Mouse (Mus musculus) forebrain, embryonic 13.5 days (tissue): ENCODE measurements around the gene Inha. TPM values are rescaled to one million over a fixed set of nuclear protein-coding genes. Genes with fewer than 3 reads are reported as not detected.

Source experiments
- ATAC-seq: fragments of 200-750 bp; cut with Nextera tagmentation; 2 replicates; pipeline ENCODE4 v1.8.0; 2017
- H3K27ac ChIP-seq: fragments of 300-500 bp; sonication (generic); 2 replicates; pipeline ENCODE4 v1.5.1; 2015; ENCODE audit warnings: inconsistent platforms, mild to moderate bottlenecking, moderate library complexity
- H3K27me3 ChIP-seq: fragments of 300-500 bp; sonication (generic); 2 replicates; pipeline ENCODE4 v1.6.1; 2015; ENCODE audit warnings: mild to moderate bottlenecking, inconsistent platforms
- H3K36me3 ChIP-seq: fragments of 300-500 bp; sonication (generic); 2 replicates; pipeline ENCODE4 v1.6.1; 2015; ENCODE audit warnings: mild to moderate bottlenecking, inconsistent platforms; ENCODE audit not compliant: poor library complexity, severe bottlenecking
- H3K4me1 ChIP-seq: fragments of 300-500 bp; sonication (generic); 2 replicates; pipeline ENCODE4 v1.6.1; 2015; ENCODE audit warnings: inconsistent platforms
- H3K4me2 ChIP-seq: fragments of 300-500 bp; sonication (generic); 2 replicates; pipeline ENCODE4 v1.6.1; 2015; ENCODE audit warnings: inconsistent platforms, mild to moderate bottlenecking, moderate library complexity
- H3K4me3 ChIP-seq: fragments of 300-500 bp; sonication (generic); 2 replicates; pipeline ENCODE4 v1.5.1; 2015; ENCODE audit warnings: mild to moderate bottlenecking, inconsistent platforms
- H3K9ac ChIP-seq: fragments of 300-500 bp; sonication (generic); 2 replicates; pipeline ENCODE4 v1.6.1; 2015; ENCODE audit warnings: mild to moderate bottlenecking, inconsistent platforms
- H3K9me3 ChIP-seq: fragments of 300-500 bp; sonication (generic); replicated peaks from 2 replicates; pipeline ENCODE4 v1.6.1; 2016; ENCODE audit warnings: inconsistent platforms
- WGBS: fragments of 180-500 bp; shearing (Covaris S2); methylation state at CpG from one replicate; pipeline ENCODE4 v1.1.7; 2015; 5-methylcytosine and 5-hydroxymethylcytosine counted together
- polyA plus RNA-seq: library from polyadenylated mRNA; unstranded; fragments of >200 nt; fragmentation: Nextera tagmentation; extraction: Ambion mirVana; gene quantifications from 2 replicates; pipeline ENCODE4 v1.2.1, GENCODE M21; 2015

Gene Inha
- polyA plus RNA-seq, 1 experiment from 2014 or later = 5.8 TPM

- peaks cover 47% of the 10 kb centered on the region for H3K36me3 ChIP-seq
- H3K4me2 ChIP-seq = peak overlapping the region; percentile 90
- H3K9ac ChIP-seq = peak overlapping the region; percentile 87
- no peak overlapping the region; the same call in 1 of the 2 replicates for H3K27ac ChIP-seq
- peaks cover 12% of the 10 kb centered on the region for H3K27me3 ChIP-seq
- peak overlapping the region; percentile 87 for H3K4me3 ChIP-seq
- no peaks in the 10 kb centered on the region for H3K9me3 ChIP-seq
- peaks cover 37% of the 10 kb centered on the region for H3K4me1 ChIP-seq
- 52% methylated on average over 3 of the region's 3 CpGs for WGBS
- ATAC-seq = no peak
These were observed 28.9 kb upstream of the Inha start for GRCm38 (mm10) chr1:75477966-75478290.

GRCm38 (mm10) chr1:75478497-75478896, 28.4 kb upstream of the Inha start:
- Histone ChIP-seq H3K9me3 (no peaks in the 10 kb centered on the region), H3K9ac (peak overlapping the region; percentile 87), H3K4me3 (peak overlapping the region; percentile 87), H3K27ac (peak overlapping the region; percentile 85), H3K36me3 (peaks cover 47% of the 10 kb centered on the region), H3K4me2 (peak overlapping the region; percentile 90), H3K27me3 (peaks cover 16% of the 10 kb centered on the region), H3K4me1 (peaks cover 37% of the 10 kb centered on the region)
- no peak for ATAC-seq
- 0% methylated on average over 18 of the region's 25 CpGs for WGBS

- H3K4me1 ChIP-seq = peaks cover 37% of the 10 kb centered on the region
- under 1% methylated on average over 48 of the region's 76 CpGs for WGBS
These were observed 27.8 kb upstream of the Inha start, which contains the start of the genes Chpf and Tmem198 for GRCm38 (mm10) chr1:75478916-75479634. Gene Chpf (minus strand): TSS chr1:75479307. Gene Tmem198 (plus strand): TSS chr1:75479532.

GRCm38 (mm10) chr1:75479635-75479989, 27.3 kb upstream of the Inha start:
- under 1% methylated on average over 24 of the region's 24 CpGs for WGBS
- Histone ChIP-seq H3K9me3 (no peaks in the 10 kb centered on the region), H3K4me3 (peak overlapping the region; percentile 87), H3K27me3 (peaks cover 24% of the 10 kb centered on the region), H3K4me1 (peaks cover 37% of the 10 kb centered on the region), H3K27ac (peak overlapping the region; percentile 68), H3K4me2 (peak overlapping the region; percentile 90), H3K36me3 (peaks cover 47% of the 10 kb centered on the region), H3K9ac (peak overlapping the region; percentile 87)
- no peak for ATAC-seq

More at GRCm38 (mm10) chr1:75478916-75479634, 27.8 kb upstream of the Inha start, which contains the start of the genes Chpf and Tmem198:
- H3K27me3 ChIP-seq = peaks cover 19% of the 10 kb centered on the region
- peak within 1 kb of the TSS; percentile 90 for H3K4me2 ChIP-seq
- ATAC-seq = peak; percentile 91
- H3K9ac ChIP-seq = peak within 1 kb of the TSS; percentile 87
- peak within 1 kb of the TSS; percentile 87 for H3K4me3 ChIP-seq
- H3K27ac ChIP-seq = peak within 1 kb of the TSS; percentile 85
- no peaks in the 10 kb centered on the region for H3K9me3 ChIP-seq
- H3K36me3 ChIP-seq = peaks cover 47% of the 10 kb centered on the region

- no peak for ATAC-seq
- Histone ChIP-seq H3K27ac (no peak overlapping the region; the same call in 1 of the 2 replicates), H3K9ac (peak overlapping the region; percentile 87), H3K4me2 (peak overlapping the region; percentile 90), H3K4me3 (peak overlapping the region; percentile 87), H3K27me3 (peaks cover 29% of the 10 kb centered on the region), H3K4me1 (peaks cover 37% of the 10 kb centered on the region), H3K36me3 (peaks cover 47% of the 10 kb centered on the region), H3K9me3 (no peaks in the 10 kb centered on the region)
- WGBS = 17% methylated on average over 13 of the region's 13 CpGs
These were observed 26.8 kb upstream of the Inha start for GRCm38 (mm10) chr1:75480036-75480435.

GRCm38 (mm10) chr1:75480735-75481134, 26.1 kb upstream of the Inha start:
- H3K27ac ChIP-seq = no peak overlapping the region
- ATAC-seq = no peak
- WGBS = 86% methylated on average over 7 of the region's 7 CpGs
- H3K4me1 ChIP-seq = peaks cover 37% of the 10 kb centered on the region
- H3K36me3 ChIP-seq = peaks cover 47% of the 10 kb centered on the region
- peaks cover 36% of the 10 kb centered on the region for H3K27me3 ChIP-seq
- 0 out of 2 replicates have a peak overlapping the region, but pooled peaks have one; percentile 87 for H3K9ac ChIP-seq
- H3K4me3 ChIP-seq = peak overlapping the region; percentile 87
- H3K4me2 ChIP-seq = peak overlapping the region; percentile 90
- no peaks in the 10 kb centered on the region for H3K9me3 ChIP-seq

- Histone ChIP-seq H3K9ac (peak overlapping the region; percentile 60; the same call in 1 of the 2 replicates), H3K4me1 (peaks cover 19% of the 10 kb centered on the region), H3K9me3 (no peaks in the 10 kb centered on the region), H3K27me3 (peaks cover 80% of the 10 kb centered on the region), H3K4me3 (peak overlapping the region; percentile 48), H3K27ac (no peak overlapping the region), H3K36me3 (peaks cover 46% of the 10 kb centered on the region), H3K4me2 (peak overlapping the region; percentile 88)
- 4% methylated on average over 24 of the region's 24 CpGs for WGBS
- ATAC-seq = no peak
These were observed 20.3 kb upstream of the Inha start for GRCm38 (mm10) chr1:75486561-75486960.

GRCm38 (mm10) chr1:75487040-75487404, 19.9 kb upstream of the Inha start:
- Histone ChIP-seq H3K36me3 (peaks cover 46% of the 10 kb centered on the region), H3K4me2 (peak overlapping the region; percentile 88), H3K9me3 (no peaks in the 10 kb centered on the region), H3K9ac (peak overlapping the region; percentile 60), H3K27me3 (peaks cover 79% of the 10 kb centered on the region), H3K4me1 (peaks cover 19% of the 10 kb centered on the region), H3K27ac (no peak overlapping the region), H3K4me3 (peak overlapping the region; percentile 48)
- peak; percentile 44; the same call in 1 of the 2 replicates for ATAC-seq
- under 1% methylated on average over 13 of the region's 13 CpGs for WGBS

- H3K9ac ChIP-seq = peak overlapping the region; percentile 60
- ATAC-seq = peak; percentile 75
- WGBS = under 1% methylated on average over 61 of the region's 62 CpGs
- peak overlapping the region; percentile 48 for H3K4me3 ChIP-seq
- no peaks in the 10 kb centered on the region for H3K9me3 ChIP-seq
- peak overlapping the region; percentile 88 for H3K4me2 ChIP-seq
- peaks cover 19% of the 10 kb centered on the region for H3K4me1 ChIP-seq
- H3K36me3 ChIP-seq = peaks cover 44% of the 10 kb centered on the region
- peaks cover 77% of the 10 kb centered on the region for H3K27me3 ChIP-seq
- H3K27ac ChIP-seq = no peak overlapping the region
These were observed 19.3 kb upstream of the Inha start for GRCm38 (mm10) chr1:75487405-75488161.

GRCm38 (mm10) chr1:75490785-75491551, 15.9 kb upstream of the Inha start:
- WGBS = 84% methylated on average over 34 of the region's 34 CpGs
- Histone ChIP-seq H3K9me3 (no peaks in the 10 kb centered on the region), H3K36me3 (peaks cover 12% of the 10 kb centered on the region), H3K4me2 (no peak overlapping the region), H3K4me1 (peaks cover 19% of the 10 kb centered on the region), H3K27ac (no peak overlapping the region), H3K27me3 (peaks cover 51% of the 10 kb centered on the region), H3K9ac (peak overlapping the region; percentile 4; the same call in 1 of the 2 replicates), H3K4me3 (no peak overlapping the region)
- no peak for ATAC-seq

GRCm38 (mm10) chr1:75492579-75493170, 14.2 kb upstream of the Inha start:
- peaks cover 29% of the 10 kb centered on the region for H3K36me3 ChIP-seq
- H3K9ac ChIP-seq = no peak overlapping the region
- H3K4me2 ChIP-seq = no peak overlapping the region
- H3K27me3 ChIP-seq = peaks cover 34% of the 10 kb centered on the region
- no peak overlapping the region for H3K4me3 ChIP-seq
- H3K4me1 ChIP-seq = peaks cover 6% of the 10 kb centered on the region
- no peak overlapping the region for H3K27ac ChIP-seq
- WGBS = 35% methylated on average over 24 of the region's 24 CpGs
- H3K9me3 ChIP-seq = no peaks in the 10 kb centered on the region
- ATAC-seq = no peak
